Mouse (Mus musculus) urinary bladder, postnatal 0 days (tissue): ENCODE measurements around the gene Kpna7. TPM values are rescaled to one million over a fixed set of nuclear protein-coding genes. Genes with fewer than 3 reads are reported as not detected.

ENCODE experiments used
- polyA plus RNA-seq: library from polyadenylated mRNA; unstranded; fragments of >200 nt; fragmentation: Nextera tagmentation; extraction: Ambion mirVana; gene quantifications from 2 replicates; pipeline ENCODE4 v1.2.1, GENCODE M21; 2015

Gene Kpna7
- polyA plus RNA-seq = not detected in 2 replicates

DNA sequence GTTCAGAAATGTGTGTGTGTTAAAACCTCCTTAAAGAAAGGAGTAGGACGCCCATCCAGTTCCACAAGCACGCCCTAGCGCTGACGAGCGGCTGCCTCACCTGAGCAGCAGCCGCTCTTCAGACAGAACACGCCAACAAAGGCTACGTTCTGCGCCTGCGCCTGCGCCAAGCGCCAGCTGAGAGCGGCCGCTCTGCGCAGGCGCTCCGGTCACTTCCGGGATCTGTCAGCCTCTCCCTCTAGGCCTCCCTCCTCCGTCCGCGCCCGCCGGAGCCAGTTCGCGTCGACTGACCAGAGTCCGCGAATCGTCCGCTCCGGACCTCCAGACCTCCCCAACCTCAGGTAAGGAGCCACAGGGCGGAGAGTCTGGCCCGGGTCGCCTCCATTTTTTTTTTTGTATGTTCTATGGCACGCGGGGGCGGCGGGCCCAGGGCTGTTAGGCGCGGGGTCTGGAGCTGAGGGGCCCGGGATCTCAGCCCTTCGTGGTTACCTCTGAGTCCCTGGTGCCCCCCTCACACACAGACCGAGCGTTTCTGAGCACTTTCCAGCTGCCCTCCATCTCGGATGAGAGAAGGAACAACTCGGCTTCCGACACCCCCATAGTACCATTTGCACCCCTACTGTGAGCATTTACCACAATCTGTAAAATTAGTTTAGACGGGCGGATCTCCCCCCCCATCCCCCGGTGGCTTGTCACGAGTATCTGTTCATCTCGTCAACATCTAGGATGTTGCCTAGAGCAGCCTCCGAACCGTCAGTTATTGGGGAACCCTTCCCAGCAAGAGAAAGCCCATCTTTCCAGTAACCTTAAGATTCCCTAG is at the start of gene Kpna7, which contains the start of gene Arpc1a:
TSS of gene Kpna7 (minus strand) at position 399 of the 820 bp plus-strand sequence.
TSS of gene Arpc1a (plus strand) at position 199 of the 820 bp plus-strand sequence.

DNA sequence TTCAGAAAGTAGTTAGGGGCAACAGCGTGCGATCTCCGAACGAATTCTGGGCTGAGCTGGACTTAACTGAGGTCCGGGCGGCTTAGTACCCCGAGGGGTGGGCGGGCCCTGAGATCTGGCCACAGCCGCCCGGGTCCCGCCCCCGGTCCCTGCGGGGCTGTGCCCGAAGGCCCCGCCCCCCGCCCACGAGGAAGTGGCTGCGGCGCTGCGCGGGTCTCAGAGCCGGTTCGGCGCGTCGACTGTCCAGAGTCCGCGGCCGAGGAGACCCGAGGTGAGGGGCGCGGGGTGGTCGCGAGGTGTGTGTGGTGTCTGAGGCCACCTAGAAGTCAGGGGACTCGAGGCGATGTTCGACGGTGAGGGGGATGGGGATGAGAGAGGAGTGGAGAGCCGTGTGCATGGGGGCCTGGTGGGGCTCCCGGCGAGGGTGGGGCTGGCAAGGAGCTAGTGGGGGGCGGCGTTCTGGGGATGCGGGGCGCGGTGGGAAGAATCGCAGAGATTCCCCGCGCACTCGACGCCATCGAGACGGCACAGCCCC is 30.3 kb upstream of the Kpna7 start, which contains the start of gene Arpc1b:
TSS of gene Arpc1b (plus strand) at position 145 of the 535 bp plus-strand sequence.

DNA sequence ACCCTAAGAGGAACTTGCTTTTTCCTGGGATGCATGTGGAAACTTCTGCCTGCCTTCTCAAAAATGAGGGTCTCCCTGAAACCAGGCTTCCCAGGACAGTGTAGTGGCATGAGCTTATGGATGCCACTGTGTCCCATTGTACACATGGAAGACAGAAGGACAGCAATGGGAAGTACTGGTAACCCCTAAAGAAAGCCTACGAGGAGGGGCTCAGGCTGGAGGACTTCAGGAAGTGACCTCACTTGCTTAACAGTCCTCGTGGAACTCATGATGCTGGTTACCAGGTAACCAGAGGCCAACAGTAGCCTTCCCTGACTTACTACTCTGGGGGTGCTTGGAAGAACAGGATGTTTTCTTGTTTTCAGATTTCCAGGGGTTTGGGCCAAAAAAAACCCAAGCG is 41.1 kb downstream of the Kpna7 start, which contains the start of gene 1700018F24Rik:
TSS of gene 1700018F24Rik (plus strand) at position 301 of the 400 bp plus-strand sequence.

DNA sequence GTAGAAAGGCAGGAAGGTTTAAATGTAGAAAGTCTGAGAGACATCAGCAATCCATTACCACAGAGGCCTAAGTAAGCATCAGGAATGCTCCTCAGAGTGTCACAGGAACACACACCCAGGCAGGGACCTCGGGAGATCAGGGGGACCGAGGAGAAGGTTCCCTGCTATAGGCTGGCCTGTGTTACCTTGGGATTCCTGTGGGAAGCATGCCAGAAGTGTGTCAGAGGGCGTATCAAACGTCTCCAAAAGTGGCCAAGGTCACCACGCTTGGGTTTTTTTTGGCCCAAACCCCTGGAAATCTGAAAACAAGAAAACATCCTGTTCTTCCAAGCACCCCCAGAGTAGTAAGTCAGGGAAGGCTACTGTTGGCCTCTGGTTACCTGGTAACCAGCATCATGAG is 51.4 kb downstream of the Kpna7 start, which contains the start of gene Gm4871:
TSS of gene Gm4871 (minus strand) at position 364 of the 400 bp plus-strand sequence.

DNA sequence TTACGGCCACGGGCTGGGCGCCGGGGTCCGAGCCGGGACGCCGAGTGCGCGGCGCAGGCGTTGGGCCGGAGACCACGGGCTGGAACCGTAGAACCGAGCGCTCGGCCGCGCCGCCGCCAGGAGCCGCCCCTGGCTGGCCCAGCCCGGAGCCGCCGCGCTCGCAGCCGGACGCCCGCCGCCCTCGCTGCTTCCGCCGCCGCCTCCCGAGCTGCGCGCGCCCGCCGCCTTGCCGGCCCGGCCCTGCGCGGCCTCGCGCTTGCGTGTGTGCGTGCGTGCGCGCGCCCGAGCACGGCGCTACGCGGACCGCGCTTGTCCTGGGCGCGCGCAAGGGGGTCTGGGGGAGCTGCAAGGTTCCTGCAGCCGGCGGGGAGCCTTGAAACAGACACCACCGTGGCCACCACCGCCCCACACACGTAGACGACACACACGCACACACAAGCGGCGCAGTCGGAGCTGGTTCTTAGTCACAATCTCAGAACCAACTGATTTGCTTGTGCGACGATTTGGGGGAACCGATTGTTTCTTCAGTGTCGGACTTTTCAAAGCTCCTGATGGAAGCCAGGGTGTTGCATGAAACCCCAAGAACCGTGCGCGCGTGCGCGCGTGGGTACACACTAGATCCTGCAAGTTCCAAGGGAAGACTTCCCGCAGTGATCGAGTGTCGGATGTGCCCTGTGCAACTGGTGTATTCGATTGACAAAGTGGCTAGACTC is 118.0 kb downstream of the Kpna7 start, which contains the start of gene Smurf1:
TSS of gene Smurf1 (minus strand) at position 209 of the 713 bp plus-strand sequence.

Other genes starting within 250 kb of the Kpna7 start
- gene Smurf1, start 118.2 kb downstream of the Kpna7 start, polyA plus RNA-seq = 12.3 and 13.1 TPM in 2 replicates
- gene Gm4871, start 51.3 kb downstream of the Kpna7 start, polyA plus RNA-seq = not detected in 2 replicates
- gene 1700018F24Rik, start 41.0 kb downstream of the Kpna7 start, polyA plus RNA-seq = not detected in 2 replicates
- gene Arpc1a, start 200 bp downstream of the Kpna7 start, polyA plus RNA-seq = 188 and 216 TPM in 2 replicates
- gene Arpc1b, start 30.2 kb upstream of the Kpna7 start, polyA plus RNA-seq = 381 and 490 TPM in 2 replicates
- gene Pdap1, start 56.2 kb upstream of the Kpna7 start, polyA plus RNA-seq = 49.6 and 60.3 TPM in 2 replicates
- 127 and 128 TPM in 2 replicates for gene Bud31, start 56.3 kb upstream of the Kpna7 start, polyA plus RNA-seq
- 8.5 TPM in 2 replicates for gene Ptcd1, start 83.1 kb upstream of the Kpna7 start, polyA plus RNA-seq
- gene Cpsf4, start 83.2 kb upstream of the Kpna7 start, polyA plus RNA-seq = 17.6 and 20.6 TPM in 2 replicates
- 609 and 628 TPM in 2 replicates for gene Atp5j2, start 108.0 kb upstream of the Kpna7 start, polyA plus RNA-seq
- gene Zkscan14, start 117.8 kb upstream of the Kpna7 start, polyA plus RNA-seq = 5.6 and 6.2 TPM in 2 replicates
- gene Zkscan5, start 120.5 kb upstream of the Kpna7 start, polyA plus RNA-seq = 5.3 and 5.5 TPM in 2 replicates
- gene Zfp655, start 147.7 kb upstream of the Kpna7 start, polyA plus RNA-seq = 28.1 and 29.6 TPM in 2 replicates
- gene Zscan25, start 196.5 kb upstream of the Kpna7 start, polyA plus RNA-seq = 0.46 and 0.57 TPM in 2 replicates